Mouse (Mus musculus): ENCODE data around the gene Ank. TPM values are rescaled to one million over a fixed set of nuclear protein-coding genes. Genes with fewer than 3 reads are reported as not detected.

The Ank gene
- total and polyA plus RNA-seq, 3 experiments = 176 to 225 (median 196) TPM

- Histone ChIP-seq H3K27me3 (ENCODE audit: control insufficient read depth, insufficient read depth, low read length) (no peaks in the 10 kb centered on the region), H3K79me2 (replicated peaks; ENCODE audit: control insufficient read depth, insufficient read depth, low read length) (no peaks in the 10 kb centered on the region), H3K36me3 (ENCODE audit: control insufficient read depth, insufficient read depth, low read length) (peaks cover 31% of the 10 kb centered on the region), H3K4me1 (ENCODE audit: control insufficient read depth, insufficient read depth, low read length) (peaks cover 14% of the 10 kb centered on the region), H3K4me3 (no peak overlapping the region), H3K9ac (ENCODE audit: low read depth, low read length) (no peak overlapping the region), H3K27ac (peak overlapping the region; percentile 76)
- WGBS = 10% methylated on average over 4 of the region's 4 CpGs
- 0 out of 2 replicates have a peak, but pooled peaks have one; percentile 14 for TF ChIP-seq POLR2A (IDR thresholded peaks at IDR 0.05; ENCODE audit: insufficient read depth, low read depth, low read length)
- TF ChIP-seq EP300 (IDR thresholded peaks at IDR 0.05; ENCODE audit: insufficient read depth, low read depth, low read length) = peak; percentile 86
- TF ChIP-seq CTCF (IDR thresholded peaks at IDR 0.05) = peak; percentile 53
- intact Hi-C loops (cut with DNase I) = no loop called here
- peak; percentile 78 to 86 for DNase-seq
Observed at GRCm38 (mm10) chr15:27616159-27616558, 149.7 kb downstream of the Ank start.

- WGBS = 62% methylated on average over 3 of the region's 3 CpGs
- peaks cover 31% of the 10 kb centered on the region for H3K36me3 ChIP-seq (ENCODE audit: control insufficient read depth, insufficient read depth, low read length)
- intact Hi-C loops (cut with DNase I) = no loop called here
- H3K27ac ChIP-seq = peak overlapping the region; percentile 76
- H3K79me2 ChIP-seq (replicated peaks; ENCODE audit: control insufficient read depth, insufficient read depth, low read length) = no peaks in the 10 kb centered on the region
- peaks cover 16% of the 10 kb centered on the region for H3K4me1 ChIP-seq (ENCODE audit: control insufficient read depth, insufficient read depth, low read length)
- H3K9ac ChIP-seq (ENCODE audit: low read depth, low read length) = no peak overlapping the region
- TF ChIP-seq CTCF (IDR thresholded peaks at IDR 0.05) (no peak), POLR2A (IDR thresholded peaks at IDR 0.05; ENCODE audit: insufficient read depth, low read depth, low read length) (no peak)
- DNase-seq = no peak
- no peaks in the 10 kb centered on the region for H3K27me3 ChIP-seq (ENCODE audit: control insufficient read depth, insufficient read depth, low read length)
- no peak overlapping the region for H3K4me3 ChIP-seq
Observed at GRCm38 (mm10) chr15:27617227-27617626, 150.8 kb downstream of the Ank start.

- no peak for DNase-seq
- H3K36me3 ChIP-seq (ENCODE audit: control insufficient read depth, insufficient read depth, low read length) = peaks cover 37% of the 10 kb centered on the region
- peak overlapping the region; percentile 73 for H3K9ac ChIP-seq (ENCODE audit: low read depth, low read length)
- H3K79me2 ChIP-seq (replicated peaks; ENCODE audit: control insufficient read depth, insufficient read depth, low read length) = no peaks in the 10 kb centered on the region
- H3K27ac ChIP-seq = peak overlapping the region; percentile 94
- WGBS = 24% methylated on average over 6 of the region's 6 CpGs
- intact Hi-C loops (cut with DNase I) = no loop called here
- H3K4me3 ChIP-seq = no peak overlapping the region
- H3K4me1 ChIP-seq (ENCODE audit: control insufficient read depth, insufficient read depth, low read length) = peaks cover 16% of the 10 kb centered on the region
- H3K27me3 ChIP-seq (ENCODE audit: control insufficient read depth, insufficient read depth, low read length) = no peaks in the 10 kb centered on the region
- peak; percentile 39 for TF ChIP-seq POLR2A (IDR thresholded peaks at IDR 0.05; ENCODE audit: insufficient read depth, low read depth, low read length)
- no peak for TF ChIP-seq CTCF (IDR thresholded peaks at IDR 0.05)
Observed at GRCm38 (mm10) chr15:27618778-27619533, 152.5 kb downstream of the Ank start.

GRCm38 (mm10) chr15:27619683-27620082 is 153.2 kb downstream of the Ank start:
- Histone ChIP-seq H3K4me1 (ENCODE audit: control insufficient read depth, insufficient read depth, low read length) (peaks cover 19% of the 10 kb centered on the region), H3K27me3 (ENCODE audit: control insufficient read depth, insufficient read depth, low read length) (no peaks in the 10 kb centered on the region), H3K4me3 (no peak overlapping the region), H3K79me2 (replicated peaks; ENCODE audit: control insufficient read depth, insufficient read depth, low read length) (no peaks in the 10 kb centered on the region), H3K9ac (ENCODE audit: low read depth, low read length) (peak overlapping the region; percentile 17), H3K27ac (peak overlapping the region; percentile 94), H3K36me3 (ENCODE audit: control insufficient read depth, insufficient read depth, low read length) (peaks cover 37% of the 10 kb centered on the region)
- DNase-seq = no peak
- TF ChIP-seq POLR2A (IDR thresholded peaks at IDR 0.05; ENCODE audit: insufficient read depth, low read depth, low read length) (no peak), EP300 (IDR thresholded peaks at IDR 0.05; ENCODE audit: insufficient read depth, low read depth, low read length) (no peak), CTCF (IDR thresholded peaks at IDR 0.05) (no peak)
- intact Hi-C loops (cut with DNase I) = no loop called here
- WGBS = 78% methylated on average over 3 of the region's 3 CpGs

DNA sequence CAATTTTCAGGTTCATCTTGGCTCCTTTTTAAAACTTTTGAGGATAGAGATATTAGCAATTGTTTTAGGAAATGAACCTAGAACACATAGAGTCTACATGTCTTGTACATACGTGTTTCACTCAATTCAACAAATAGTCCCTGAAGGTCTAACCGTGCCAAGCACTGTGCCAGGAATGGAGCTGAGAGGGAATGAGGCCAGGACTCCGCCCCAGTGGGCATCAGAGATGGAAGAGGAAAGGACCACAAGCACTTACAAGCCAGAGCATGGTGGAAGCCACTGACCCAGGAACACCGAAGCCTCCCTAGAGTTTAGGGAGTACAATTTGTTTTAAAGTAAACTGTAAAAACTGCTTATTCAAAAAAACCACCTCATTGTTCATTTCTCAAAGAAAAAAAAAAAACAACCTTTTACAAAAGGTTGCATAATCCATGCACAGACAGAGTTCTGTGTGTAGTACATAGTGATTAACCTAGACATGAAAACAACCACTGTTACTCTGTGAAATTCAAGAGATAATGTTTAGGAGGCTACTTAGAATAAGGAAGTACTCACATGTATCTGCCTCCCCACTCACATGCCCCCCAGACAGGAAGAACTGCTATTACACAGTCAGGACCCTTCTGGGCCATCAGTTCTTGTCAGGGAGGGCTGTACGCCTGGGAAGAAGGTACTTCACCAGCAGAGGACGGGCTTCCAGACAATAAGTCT is 154.2 kb downstream of the Ank start:
- Histone ChIP-seq H3K4me1 (ENCODE audit: control insufficient read depth, insufficient read depth, low read length) (peaks cover 19% of the 10 kb centered on the region), H3K36me3 (ENCODE audit: control insufficient read depth, insufficient read depth, low read length) (peaks cover 35% of the 10 kb centered on the region), H3K27me3 (ENCODE audit: control insufficient read depth, insufficient read depth, low read length) (no peaks in the 10 kb centered on the region), H3K4me3 (no peak overlapping the region), H3K9ac (ENCODE audit: low read depth, low read length) (peak overlapping the region; percentile 16; the same call in 1 of the 2 replicates), H3K79me2 (replicated peaks; ENCODE audit: control insufficient read depth, insufficient read depth, low read length) (no peaks in the 10 kb centered on the region; the same call in 1 of the 2 replicates), H3K27ac (peak overlapping the region; percentile 54)
- no peak for DNase-seq
- intact Hi-C loops (cut with DNase I) = no loop called here
- TF ChIP-seq POLR2A (IDR thresholded peaks at IDR 0.05; ENCODE audit: insufficient read depth, low read depth, low read length) (no peak), EP300 (IDR thresholded peaks at IDR 0.05; ENCODE audit: insufficient read depth, low read depth, low read length) (no peak), CTCF (IDR thresholded peaks at IDR 0.05) (peak; percentile 16; the same call in 1 of the 2 replicates)
- 56% methylated on average over 6 of the region's 6 CpGs for WGBS

DNA sequence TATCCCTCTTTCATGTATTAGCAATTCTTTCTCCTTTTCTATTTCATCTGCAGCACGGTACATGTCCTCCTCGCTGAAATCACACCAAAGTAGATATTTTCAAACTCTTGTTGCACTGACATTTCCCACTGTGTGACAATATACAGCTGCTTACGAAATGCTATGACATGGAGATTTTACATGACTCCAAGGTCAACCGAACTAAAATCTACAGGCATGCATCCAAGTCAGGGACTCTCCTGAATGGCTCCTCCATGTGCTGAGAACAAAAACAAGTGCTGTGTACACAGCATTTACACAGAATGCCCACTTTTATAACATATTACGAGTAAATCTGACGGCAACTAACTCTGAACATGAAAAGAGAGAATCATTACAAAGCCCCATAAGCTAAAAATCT is 156.8 kb downstream of the Ank start:
- Histone ChIP-seq H3K36me3 (ENCODE audit: control insufficient read depth, insufficient read depth, low read length) (peaks cover 22% of the 10 kb centered on the region), H3K4me3 (no peak overlapping the region), H3K27me3 (ENCODE audit: control insufficient read depth, insufficient read depth, low read length) (no peaks in the 10 kb centered on the region), H3K27ac (peak overlapping the region; percentile 36), H3K79me2 (replicated peaks; ENCODE audit: control insufficient read depth, insufficient read depth, low read length) (no peaks in the 10 kb centered on the region; the same call in 1 of the 2 replicates), H3K4me1 (ENCODE audit: control insufficient read depth, insufficient read depth, low read length) (peaks cover 22% of the 10 kb centered on the region), H3K9ac (ENCODE audit: low read depth, low read length) (no peak overlapping the region)
- intact Hi-C loops (cut with DNase I) = no loop called here
- WGBS = 63% methylated on average over 6 of the region's 6 CpGs
- TF ChIP-seq EP300 (IDR thresholded peaks at IDR 0.05; ENCODE audit: insufficient read depth, low read depth, low read length) (no peak), POLR2A (IDR thresholded peaks at IDR 0.05; ENCODE audit: insufficient read depth, low read depth, low read length) (no peak), CTCF (IDR thresholded peaks at IDR 0.05) (no peak)
- DNase-seq = no peak
